Mouse (Mus musculus) embryonic facial prominence, embryonic 10.5 days (tissue): ENCODE data around the gene Slc35e3. TPM values are rescaled to one million over a fixed set of nuclear protein-coding genes. Genes with fewer than 3 reads are reported as not detected.

Experiments used
- DNase-seq: peaks from one replicate; pipeline ENCODE4 v3.0.0-alpha.2; 2017; ENCODE audit warnings: low spot score
- H3K27ac ChIP-seq: fragments of 300-500 bp; sonication (generic); replicated peaks from 2 replicates; pipeline ENCODE4 v1.5.1; 2016; ENCODE audit warnings: mild to moderate bottlenecking
- H3K27me3 ChIP-seq: fragments of 300-500 bp; sonication (generic); replicated peaks from 2 replicates; pipeline ENCODE4 v1.6.1; 2016; ENCODE audit warnings: low read depth, mild to moderate bottlenecking; ENCODE audit not compliant: poor library complexity, severe bottlenecking
- H3K36me3 ChIP-seq: fragments of 300-500 bp; sonication (generic); replicated peaks from 2 replicates; pipeline ENCODE4 v1.6.1; 2016; ENCODE audit warnings: mild to moderate bottlenecking, moderate library complexity
- H3K4me1 ChIP-seq: fragments of 300-500 bp; sonication (generic); 2 replicates; pipeline ENCODE4 v1.6.1; 2016
- H3K4me3 ChIP-seq: fragments of 300-500 bp; sonication (generic); 2 replicates; pipeline ENCODE4 v1.5.1; 2016; ENCODE audit warnings: mild to moderate bottlenecking, moderate library complexity
- H3K9me3 ChIP-seq: fragments of 300-500 bp; sonication (generic); 2 replicates; pipeline ENCODE4 v1.6.1; 2016; ENCODE audit warnings: mild to moderate bottlenecking
- WGBS: fragments of 180-500 bp; shearing (Covaris S2); methylation state at CpG from one replicate; pipeline ENCODE4 v1.1.7; 2016; 5-methylcytosine and 5-hydroxymethylcytosine counted together
- polyA plus RNA-seq: library from polyadenylated mRNA; unstranded; fragments of >200 nt; fragmentation: Nextera tagmentation; extraction: Ambion mirVana; gene quantifications from 2 replicates; pipeline ENCODE4 v1.2.1, GENCODE M21; 2016

Slc35e3 gene
- polyA plus RNA-seq, 1 experiment from 2014 or later: 24.7 TPM

DNA sequence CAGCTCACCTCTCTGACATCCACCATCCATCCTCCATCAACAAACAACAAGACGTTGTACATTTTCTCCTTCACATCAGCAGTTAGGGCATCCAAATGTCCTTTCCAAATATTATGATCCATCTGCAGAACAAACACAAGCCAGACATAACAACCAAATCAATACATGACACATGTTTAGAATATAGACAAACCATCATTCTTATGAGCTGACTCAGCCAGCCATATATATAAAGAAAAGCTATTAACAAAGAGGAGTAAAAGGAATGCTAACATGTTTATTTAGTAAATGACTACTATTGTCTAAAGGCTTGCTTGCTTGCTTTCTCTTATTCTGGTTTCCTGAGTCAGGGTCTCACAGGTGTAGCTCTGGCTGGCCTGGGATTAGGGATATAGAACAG lies 11.1 kb upstream of the Slc35e3 start:
- Histone ChIP-seq H3K27ac (no peak overlapping the region), H3K27me3 (no peaks in the 10 kb centered on the region), H3K4me1 (no peaks in the 10 kb centered on the region), H3K36me3 (peaks cover 96% of the 10 kb centered on the region), H3K4me3 (no peak overlapping the region), H3K9me3 (no peaks in the 10 kb centered on the region)
- no peak for DNase-seq
- 91% methylated on average over 1 of the region's 1 CpGs for WGBS

DNA sequence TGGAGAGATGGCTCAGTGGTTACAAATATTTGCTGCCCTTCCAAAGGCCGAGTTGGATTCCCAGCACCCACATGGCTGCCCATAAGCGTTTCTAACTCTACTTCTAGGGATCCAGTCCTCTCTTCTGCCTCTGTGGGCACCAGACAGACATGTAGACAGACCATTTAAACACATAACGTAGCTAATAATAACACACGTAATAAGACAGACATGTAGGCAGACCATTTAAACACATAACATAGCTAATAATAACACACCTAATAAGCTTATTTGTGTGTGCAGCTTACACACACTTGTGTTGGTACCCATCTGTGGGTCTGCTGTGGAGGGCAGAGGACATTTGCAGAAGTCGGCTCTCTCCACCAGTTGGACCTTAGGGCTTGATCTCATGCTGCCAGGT lies 10.6 kb upstream of the Slc35e3 start:
- Histone ChIP-seq H3K9me3 (no peaks in the 10 kb centered on the region), H3K36me3 (peaks cover 96% of the 10 kb centered on the region), H3K27ac (no peak overlapping the region), H3K27me3 (no peaks in the 10 kb centered on the region), H3K4me1 (no peaks in the 10 kb centered on the region), H3K4me3 (no peak overlapping the region)
- no peak for DNase-seq
- whole genome bisulfite sequencing: 91% methylated on average over 5 of the region's 5 CpGs

DNA sequence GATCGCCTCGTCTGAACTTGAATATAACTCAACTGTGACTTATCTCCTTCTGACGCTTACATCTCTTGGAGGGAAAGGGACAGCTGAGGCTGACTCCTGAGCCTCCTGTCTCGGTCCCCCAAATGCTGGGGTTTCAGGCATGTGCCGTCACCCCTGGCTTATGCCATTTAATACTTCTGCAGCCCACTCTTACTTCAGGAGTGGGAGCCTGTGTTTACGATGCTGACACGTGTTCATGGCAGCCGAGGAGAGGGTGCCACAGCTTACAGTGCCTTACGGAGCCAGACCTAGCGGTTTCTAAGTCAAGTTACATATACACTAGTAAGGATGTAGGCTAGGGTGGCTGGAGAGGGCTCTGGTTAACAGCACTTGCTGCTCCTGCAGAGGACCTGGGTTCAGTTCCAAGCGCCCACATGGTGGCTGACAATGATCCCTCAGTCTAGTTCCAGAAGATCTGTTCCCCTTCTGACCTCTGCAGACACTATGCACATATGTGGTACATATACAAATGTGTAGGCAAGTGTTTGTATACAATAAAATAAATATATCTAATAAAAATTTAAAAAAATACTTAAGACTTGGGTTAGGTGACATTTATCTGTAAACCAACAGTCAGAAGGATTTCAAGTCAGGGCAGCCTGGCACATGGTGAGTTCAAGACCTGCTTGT lies 9.8 kb upstream of the Slc35e3 start:
- H3K36me3 ChIP-seq: peaks cover 96% of the 10 kb centered on the region
- no peak overlapping the region for H3K4me3 ChIP-seq
- WGBS: 94% methylated on average over 11 of the region's 11 CpGs
- no peaks in the 10 kb centered on the region for H3K9me3 ChIP-seq
- DNase-seq: no peak
- no peaks in the 10 kb centered on the region for H3K4me1 ChIP-seq
- no peaks in the 10 kb centered on the region for H3K27me3 ChIP-seq
- H3K27ac ChIP-seq: no peak overlapping the region

DNA sequence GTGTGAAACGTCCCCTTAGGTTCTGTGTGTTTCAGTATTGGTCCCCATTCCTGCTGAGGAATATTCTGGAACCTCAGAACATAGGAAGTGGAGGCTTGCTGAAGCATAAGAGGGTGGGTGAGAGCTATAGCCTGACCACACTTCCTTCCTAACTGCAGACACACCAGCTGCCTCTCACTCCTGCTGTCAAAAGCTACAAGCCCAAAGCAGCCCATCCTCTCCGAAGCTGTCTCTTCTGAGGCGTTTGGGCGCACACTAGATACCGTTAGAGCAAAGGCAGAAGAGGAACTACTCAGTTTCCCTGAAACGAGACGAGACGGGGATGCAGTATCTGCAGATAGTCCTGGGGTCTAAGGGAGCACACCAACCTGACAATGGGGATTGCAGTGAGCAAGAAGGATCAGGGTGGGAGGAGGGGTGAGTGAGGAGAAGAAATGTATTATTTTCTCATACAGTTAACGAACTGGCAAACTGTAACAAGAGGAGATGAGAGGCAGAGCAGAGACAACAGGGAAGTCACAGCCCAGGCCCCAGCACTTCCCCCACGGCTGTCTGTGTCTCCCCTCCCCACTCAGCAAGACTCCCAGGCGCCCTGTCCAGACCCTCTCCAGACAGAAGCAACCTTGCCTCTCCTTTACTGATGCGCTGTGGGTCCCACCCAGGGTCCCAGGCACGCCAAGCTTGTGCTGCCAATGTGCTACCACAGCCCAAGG lies 9.1 kb upstream of the Slc35e3 start:
- H3K4me1 ChIP-seq: no peaks in the 10 kb centered on the region
- no peak for DNase-seq
- 91% methylated on average over 13 of the region's 13 CpGs for WGBS

DNA sequence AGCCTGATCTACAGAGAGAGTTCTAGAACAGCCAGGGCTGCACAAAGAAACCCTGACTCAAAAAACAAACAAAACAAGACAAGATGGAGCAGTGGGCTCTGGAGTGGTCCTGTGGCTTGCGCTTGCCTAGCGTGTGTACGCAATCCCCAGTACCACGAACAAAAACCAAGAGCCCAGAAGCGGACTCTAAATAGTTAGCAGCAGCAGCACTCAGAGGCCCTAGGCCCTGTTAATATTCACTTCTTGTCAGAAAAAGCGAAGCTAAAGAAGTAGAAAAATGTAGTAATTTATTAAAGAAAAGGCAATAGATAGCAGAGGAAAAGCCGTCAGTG lies 8.4 kb upstream of the Slc35e3 start:
- no peaks in the 10 kb centered on the region for H3K27me3 ChIP-seq
- H3K9me3 ChIP-seq: no peaks in the 10 kb centered on the region
- H3K4me1 ChIP-seq: no peaks in the 10 kb centered on the region
- H3K27ac ChIP-seq: no peak overlapping the region
- no peak for DNase-seq
- peaks cover 96% of the 10 kb centered on the region for H3K36me3 ChIP-seq
- 96% methylated on average over 7 of the region's 7 CpGs for WGBS
- no peak overlapping the region for H3K4me3 ChIP-seq

More for the DNA sequence above, 9.1 kb upstream of the Slc35e3 start:
- H3K4me3 ChIP-seq: no peak overlapping the region
- no peaks in the 10 kb centered on the region for H3K9me3 ChIP-seq
- H3K27ac ChIP-seq: no peak overlapping the region
- H3K36me3 ChIP-seq: peaks cover 96% of the 10 kb centered on the region
- H3K27me3 ChIP-seq: no peaks in the 10 kb centered on the region

DNA sequence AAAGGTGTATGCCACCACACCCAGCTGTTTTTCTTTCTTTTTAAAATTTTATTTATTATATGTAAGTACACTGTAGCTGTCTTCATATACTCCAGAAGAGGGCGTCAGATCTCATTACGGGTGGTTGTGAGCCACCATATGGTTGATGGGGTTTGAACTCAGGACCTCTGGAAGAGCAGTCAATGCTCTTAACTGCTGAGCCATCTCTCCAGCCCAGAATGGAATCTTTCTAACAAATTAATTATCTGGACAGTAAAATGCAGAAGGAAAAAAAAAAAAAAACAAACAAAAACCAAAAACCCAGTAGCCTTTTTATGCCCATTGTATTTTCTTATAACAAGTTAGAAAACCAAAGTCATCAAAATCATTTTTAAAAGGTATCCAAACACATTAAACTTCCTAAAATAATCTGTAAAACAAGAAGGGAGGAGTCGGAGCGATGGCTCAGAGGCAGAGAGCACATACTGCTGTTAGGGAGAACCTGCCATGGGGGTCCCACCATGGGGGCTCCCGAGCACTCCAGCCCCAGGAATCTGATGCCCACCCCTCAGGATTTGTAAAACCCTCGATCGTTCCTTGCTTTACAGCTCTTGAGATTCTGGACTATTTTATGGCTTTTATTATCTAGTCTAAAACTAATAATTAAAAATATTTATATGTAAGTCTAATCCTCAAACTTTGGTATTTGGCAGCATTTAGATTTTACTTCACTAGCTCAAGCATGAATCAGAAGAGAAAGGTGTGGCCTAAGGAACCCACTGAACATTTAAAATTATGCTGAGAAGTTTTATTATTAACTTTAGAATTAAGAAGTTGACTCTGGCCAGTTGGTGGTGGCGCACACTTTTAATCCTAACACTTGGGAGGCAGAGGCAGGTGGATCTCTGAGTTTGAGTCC lies 7.8 kb upstream of the Slc35e3 start:
- no peak overlapping the region for H3K4me3 ChIP-seq
- no peaks in the 10 kb centered on the region for H3K27me3 ChIP-seq
- H3K4me1 ChIP-seq: no peaks in the 10 kb centered on the region
- no peak overlapping the region for H3K27ac ChIP-seq
- DNase-seq: no peak
- peaks cover 96% of the 10 kb centered on the region for H3K36me3 ChIP-seq
- H3K9me3 ChIP-seq: no peaks in the 10 kb centered on the region
- WGBS: 94% methylated on average over 8 of the region's 8 CpGs

DNA sequence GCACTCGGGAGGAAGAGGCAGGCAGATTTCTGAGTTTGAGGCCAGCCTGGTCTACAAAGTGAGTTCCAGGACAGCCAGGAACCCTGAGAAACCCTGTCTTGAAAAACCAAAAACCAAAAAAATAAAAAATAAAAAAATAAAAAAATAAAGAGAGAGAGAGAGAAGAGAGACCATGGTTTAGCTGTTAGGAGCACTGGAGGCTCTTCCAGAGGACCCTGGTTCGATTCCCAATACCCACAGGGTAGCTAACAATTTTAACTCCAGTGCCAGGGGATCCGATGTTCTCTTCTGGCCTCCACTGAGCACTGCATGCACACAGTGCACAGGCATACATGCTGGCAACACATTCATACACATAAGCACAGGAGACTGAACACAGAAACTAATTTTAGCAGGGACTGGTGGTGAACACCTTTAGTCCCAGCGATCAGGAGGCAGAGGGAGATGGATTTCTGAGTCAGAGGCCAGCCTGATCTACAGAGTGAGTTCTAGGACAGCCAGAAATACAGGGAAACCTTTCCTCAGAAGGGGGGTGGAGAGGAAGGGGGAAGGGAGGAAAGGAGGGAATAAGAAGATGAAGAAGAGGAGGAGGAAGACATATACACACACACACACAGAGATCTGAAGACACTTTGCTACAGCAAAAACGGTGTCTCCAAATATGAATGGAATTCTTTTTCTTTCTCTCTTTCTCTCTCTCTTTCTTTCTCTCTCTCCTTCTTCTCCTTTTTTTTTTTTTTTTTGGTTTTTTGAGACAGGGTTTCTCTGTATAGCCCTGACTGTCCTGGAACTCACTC lies 6.9 kb upstream of the Slc35e3 start:
- 0 out of 2 replicates have a peak, but pooled peaks cover 2% of the 10 kb centered on the region for H3K4me1 ChIP-seq
- H3K27ac ChIP-seq: no peak overlapping the region
- WGBS: 95% methylated on average over 5 of the region's 5 CpGs
- DNase-seq: no peak
- peaks cover 96% of the 10 kb centered on the region for H3K36me3 ChIP-seq
- H3K9me3 ChIP-seq: no peaks in the 10 kb centered on the region
- H3K4me3 ChIP-seq: no peak overlapping the region
- no peaks in the 10 kb centered on the region for H3K27me3 ChIP-seq

DNA sequence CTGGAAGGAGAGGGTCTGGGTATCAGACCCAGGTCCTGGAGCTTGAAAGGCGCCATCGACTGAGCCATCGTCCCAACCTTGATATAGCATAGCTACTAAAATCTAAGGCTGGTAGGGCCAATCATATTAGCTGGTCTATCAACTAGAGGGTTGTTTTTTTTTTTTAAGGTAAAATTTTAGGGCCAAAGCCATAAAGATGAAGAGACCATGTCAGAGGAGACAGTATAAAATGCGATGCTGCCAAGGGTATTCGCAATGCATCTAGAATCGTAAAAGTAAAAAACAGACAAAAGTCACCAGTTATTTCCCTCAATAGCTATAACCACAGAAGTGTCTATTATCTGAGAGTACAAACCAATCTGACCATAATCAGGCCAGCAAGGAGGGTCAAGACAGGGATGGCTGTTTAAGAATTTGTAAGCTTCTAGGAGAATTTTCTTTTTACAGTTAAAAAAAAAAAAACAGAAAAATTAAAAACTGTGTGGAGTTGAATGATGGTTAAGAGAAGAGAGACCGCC lies 6.2 kb upstream of the Slc35e3 start:
- DNase-seq: no peak
- Histone ChIP-seq H3K9me3 (no peaks in the 10 kb centered on the region), H3K27me3 (no peaks in the 10 kb centered on the region), H3K36me3 (peaks cover 96% of the 10 kb centered on the region), H3K27ac (no peak overlapping the region), H3K4me1 (0 out of 2 replicates have a peak, but pooled peaks cover 2% of the 10 kb centered on the region), H3K4me3 (no peak overlapping the region)
- 97% methylated on average over 7 of the region's 7 CpGs for WGBS

DNA sequence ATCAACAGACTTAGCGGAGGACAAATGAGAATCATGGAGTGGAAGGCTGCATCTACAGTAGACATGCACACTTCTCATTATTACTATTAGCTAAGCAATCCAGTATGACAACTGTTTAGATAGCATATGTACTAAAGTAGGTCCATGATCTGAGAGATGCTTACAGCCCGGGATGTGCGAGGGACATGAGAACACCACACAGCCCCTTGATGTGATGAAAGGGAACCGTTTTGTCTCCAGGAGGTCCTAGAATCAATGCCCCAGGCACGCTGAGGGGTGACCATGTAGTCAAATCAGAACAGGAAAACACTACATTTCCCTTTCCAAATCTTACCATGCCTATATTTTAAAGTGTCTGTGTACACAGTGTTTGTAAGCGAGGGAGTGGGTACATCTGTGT lies 5.6 kb upstream of the Slc35e3 start:
- DNase-seq: no peak
- Histone ChIP-seq H3K36me3 (peaks cover 91% of the 10 kb centered on the region), H3K4me3 (no peak overlapping the region), H3K4me1 (0 out of 2 replicates have a peak, but pooled peaks cover 2% of the 10 kb centered on the region), H3K9me3 (no peaks in the 10 kb centered on the region), H3K27me3 (no peaks in the 10 kb centered on the region), H3K27ac (no peak overlapping the region)
- 95% methylated on average over 6 of the region's 6 CpGs for WGBS

DNA sequence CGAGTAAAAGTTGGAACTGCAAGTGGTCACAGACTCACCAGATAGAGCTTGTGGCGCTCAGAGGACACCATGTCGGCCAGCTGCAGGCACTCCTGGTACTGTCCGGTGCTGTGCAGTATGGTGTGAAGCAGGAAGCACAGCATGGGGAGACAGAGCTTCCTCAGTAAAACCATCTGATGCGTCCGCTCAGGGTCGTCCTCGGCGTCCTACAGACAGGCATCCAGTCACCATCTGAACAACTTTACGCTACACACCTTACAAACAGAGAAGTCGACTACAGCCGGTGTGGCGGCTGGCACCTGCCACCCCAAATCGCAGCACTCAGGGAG lies 5.1 kb upstream of the Slc35e3 start:
- no peak overlapping the region for H3K27ac ChIP-seq
- peaks cover 86% of the 10 kb centered on the region for H3K36me3 ChIP-seq
- no peaks in the 10 kb centered on the region for H3K9me3 ChIP-seq
- no peak overlapping the region for H3K4me3 ChIP-seq
- no peaks in the 10 kb centered on the region for H3K27me3 ChIP-seq
- WGBS: 96% methylated on average over 14 of the region's 14 CpGs
- DNase-seq: no peak
- H3K4me1 ChIP-seq: 0 out of 2 replicates have a peak, but pooled peaks cover 2% of the 10 kb centered on the region

DNA sequence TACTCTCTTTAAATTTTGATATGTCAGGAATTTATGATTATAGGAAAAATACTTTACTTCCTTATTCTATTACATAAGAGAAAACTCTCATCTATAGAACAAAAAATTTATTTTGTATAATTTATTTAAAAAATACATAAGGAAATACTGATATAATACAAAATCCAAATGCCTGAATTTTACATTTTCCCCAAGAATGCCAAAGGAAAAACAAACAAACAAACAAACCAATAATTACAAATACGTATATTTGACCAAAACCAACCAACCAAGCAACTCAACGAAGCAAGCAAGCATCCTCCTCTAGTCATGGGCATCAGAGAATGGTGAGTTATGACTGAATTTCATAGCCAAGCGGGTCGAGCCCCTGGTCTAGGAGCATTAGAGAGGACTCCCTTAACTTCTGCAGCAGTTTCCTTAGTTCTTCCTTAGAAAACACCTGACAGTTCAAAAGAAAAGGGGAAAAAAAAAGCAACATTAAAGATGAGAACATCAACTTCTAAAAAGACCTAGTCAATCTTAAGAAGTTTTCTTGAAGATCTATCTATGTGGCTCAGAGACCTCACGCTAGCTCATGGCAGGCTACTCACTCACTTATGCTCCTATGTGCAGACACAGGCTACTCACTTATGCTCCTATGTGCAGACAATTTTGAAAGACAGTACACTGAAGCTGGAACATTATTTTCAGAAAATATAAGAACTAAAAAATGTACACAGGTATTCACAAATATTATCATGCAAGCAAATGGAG lies 4.5 kb upstream of the Slc35e3 start:
- peaks cover 80% of the 10 kb centered on the region for H3K36me3 ChIP-seq
- 95% methylated on average over 5 of the region's 5 CpGs for WGBS

More for the DNA sequence above, 4.5 kb upstream of the Slc35e3 start:
- Histone ChIP-seq H3K4me3 (no peak overlapping the region), H3K4me1 (0 out of 2 replicates have a peak, but pooled peaks cover 2% of the 10 kb centered on the region), H3K27me3 (no peaks in the 10 kb centered on the region), H3K27ac (no peak overlapping the region), H3K9me3 (no peaks in the 10 kb centered on the region)
- no peak for DNase-seq
